Mouse (Mus musculus) forebrain, postnatal 0 days (tissue): ENCODE measurements around the gene Lrrc27. TPM values are rescaled to one million over a fixed set of nuclear protein-coding genes. Genes with fewer than 3 reads are reported as not detected.

Source experiments
- ATAC-seq: fragments of 200-750 bp; cut with Nextera tagmentation; 2 replicates; pipeline ENCODE4 v1.8.0; 2017; ENCODE audit warnings: mild to moderate bottlenecking, moderate library complexity
- DNase-seq: peaks from one replicate; pipeline ENCODE4 v3.0.0-alpha.2; 2015
- H3K27ac ChIP-seq: fragments of 300-500 bp; sonication (generic); 2 replicates; pipeline ENCODE4 v1.5.1; 2014; ENCODE audit warnings: low read depth, mild to moderate bottlenecking, antibody characterized with exemption, low read length, moderate library complexity, mixed read lengths
- H3K27me3 ChIP-seq: fragments of 300-500 bp; sonication (generic); 2 replicates; pipeline ENCODE4 v1.6.1; 2014; ENCODE audit warnings: mild to moderate bottlenecking, low read length, mixed read lengths; ENCODE audit not compliant: insufficient read depth
- H3K36me3 ChIP-seq: fragments of 300-500 bp; sonication (generic); 2 replicates; pipeline ENCODE4 v1.6.1; 2014; ENCODE audit warnings: mild to moderate bottlenecking, moderate library complexity; ENCODE audit not compliant: insufficient read depth
- H3K4me1 ChIP-seq: fragments of 300-500 bp; sonication (generic); 2 replicates; pipeline ENCODE4 v1.6.1; 2014; ENCODE audit warnings: antibody characterized with exemption; ENCODE audit not compliant: insufficient read depth
- H3K4me2 ChIP-seq: fragments of 300-500 bp; sonication (generic); 2 replicates; pipeline ENCODE4 v1.6.1; 2014; ENCODE audit warnings: low read depth, mild to moderate bottlenecking, moderate library complexity
- H3K4me3 ChIP-seq: fragments of 300-500 bp; sonication (generic); 2 replicates; pipeline ENCODE4 v1.5.1; 2014; ENCODE audit warnings: low read depth, low read length, mixed read lengths
- H3K9ac ChIP-seq: fragments of 300-500 bp; sonication (generic); 2 replicates; pipeline ENCODE4 v1.6.1; 2014; ENCODE audit warnings: mild to moderate bottlenecking
- H3K9me3 ChIP-seq: fragments of 300-500 bp; sonication (generic); 2 replicates; pipeline ENCODE4 v1.6.1; 2016; ENCODE audit warnings: low read length
- CTCF ChIP-seq: sonication (generic); IDR thresholded peaks from 2 replicates; pipeline ENCODE4 v1.5.1; 2016; ENCODE audit warnings: antibody characterized with exemption, control low read depth, low read depth
- WGBS: fragments of 180-500 bp; shearing (Covaris S2); extraction: QIAGEN DNeasy Blood & Tissue Kit; methylation state at CpG from one replicate; pipeline ENCODE4 v1.1.7; 2014; 5-methylcytosine and 5-hydroxymethylcytosine counted together
- polyA plus RNA-seq: library from polyadenylated mRNA; unstranded; fragments of >200 nt; fragmentation: Nextera tagmentation; extraction: Ambion mirVana; gene quantifications from 2 replicates; pipeline ENCODE4 v1.2.1, GENCODE M21; 2015
- total RNA-seq: library from RNA; depleted of rRNA; stranded (reverse); fragments of >200 nt; gene quantifications from 2 replicates; pipeline ENCODE4 v1.2.3, GENCODE M21; 2014; rRNA removed

Lrrc27 gene
- total and polyA plus RNA-seq, 2 experiments from 2014 or later = 5.1 to 8.1 TPM

- 64% methylated on average over 1 of the region's 1 CpGs for WGBS
- no peak overlapping the region for H3K9ac ChIP-seq
- TF ChIP-seq CTCF = no peak
Measured at GRCm38 (mm10) chr7:139280044-139280443, 67.3 kb downstream of the Lrrc27 start.

DNA sequence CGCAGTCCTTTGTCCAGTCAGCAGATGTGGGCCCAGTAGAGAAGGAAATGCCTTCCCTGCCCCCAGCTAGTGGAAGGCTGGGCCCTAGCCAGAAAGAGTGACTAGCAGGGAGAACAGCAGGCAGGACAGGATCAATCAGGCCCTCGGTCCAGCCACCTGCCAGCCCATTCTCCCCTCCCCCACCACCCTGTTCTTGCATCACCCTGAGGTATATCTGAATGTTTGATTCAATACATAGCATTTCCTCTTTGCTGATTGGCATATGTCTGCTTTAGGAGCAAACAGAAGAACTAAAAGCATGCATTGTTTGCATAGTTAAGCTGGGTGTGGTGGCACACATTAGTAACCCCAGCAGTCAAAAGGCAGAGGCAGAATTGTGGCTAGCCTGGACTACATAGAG, 68.4 kb downstream of the Lrrc27 start:
- Histone ChIP-seq H3K27ac (no peak overlapping the region), H3K4me1 (no peaks in the 10 kb centered on the region; the same call in 1 of the 2 replicates), H3K4me2 (no peak overlapping the region), H3K27me3 (no peaks in the 10 kb centered on the region), H3K4me3 (no peak overlapping the region), H3K9ac (no peak overlapping the region), H3K9me3 (no peaks in the 10 kb centered on the region), H3K36me3 (no peaks in the 10 kb centered on the region)
- WGBS = 24% methylated on average over 2 of the region's 2 CpGs
- TF ChIP-seq CTCF = no peak
- no peak for DNase-seq
- ATAC-seq = no peak

More at GRCm38 (mm10) chr7:139280044-139280443, 67.3 kb downstream of the Lrrc27 start:
- no peak overlapping the region for H3K27ac ChIP-seq
- H3K4me2 ChIP-seq = no peak overlapping the region
- peaks cover 5% of the 10 kb centered on the region for H3K4me1 ChIP-seq
- DNase-seq = no peak
- no peak for ATAC-seq
- no peak overlapping the region for H3K4me3 ChIP-seq
- H3K9me3 ChIP-seq = no peaks in the 10 kb centered on the region
- H3K27me3 ChIP-seq = no peaks in the 10 kb centered on the region
- H3K36me3 ChIP-seq = no peaks in the 10 kb centered on the region

- H3K4me3 ChIP-seq = no peak overlapping the region
- no peak overlapping the region for H3K9ac ChIP-seq
- H3K9me3 ChIP-seq = no peaks in the 10 kb centered on the region
- no peak overlapping the region for H3K27ac ChIP-seq
- H3K4me2 ChIP-seq = no peak overlapping the region
- H3K27me3 ChIP-seq = no peaks in the 10 kb centered on the region
- ATAC-seq (no peak), DNase-seq (no peak)
- TF ChIP-seq CTCF = no peak
- WGBS = 68% methylated on average over 3 of the region's 3 CpGs
- H3K4me1 ChIP-seq = no peaks in the 10 kb centered on the region
- H3K36me3 ChIP-seq = no peaks in the 10 kb centered on the region
Measured at GRCm38 (mm10) chr7:139282037-139282436, 69.2 kb downstream of the Lrrc27 start.

DNA sequence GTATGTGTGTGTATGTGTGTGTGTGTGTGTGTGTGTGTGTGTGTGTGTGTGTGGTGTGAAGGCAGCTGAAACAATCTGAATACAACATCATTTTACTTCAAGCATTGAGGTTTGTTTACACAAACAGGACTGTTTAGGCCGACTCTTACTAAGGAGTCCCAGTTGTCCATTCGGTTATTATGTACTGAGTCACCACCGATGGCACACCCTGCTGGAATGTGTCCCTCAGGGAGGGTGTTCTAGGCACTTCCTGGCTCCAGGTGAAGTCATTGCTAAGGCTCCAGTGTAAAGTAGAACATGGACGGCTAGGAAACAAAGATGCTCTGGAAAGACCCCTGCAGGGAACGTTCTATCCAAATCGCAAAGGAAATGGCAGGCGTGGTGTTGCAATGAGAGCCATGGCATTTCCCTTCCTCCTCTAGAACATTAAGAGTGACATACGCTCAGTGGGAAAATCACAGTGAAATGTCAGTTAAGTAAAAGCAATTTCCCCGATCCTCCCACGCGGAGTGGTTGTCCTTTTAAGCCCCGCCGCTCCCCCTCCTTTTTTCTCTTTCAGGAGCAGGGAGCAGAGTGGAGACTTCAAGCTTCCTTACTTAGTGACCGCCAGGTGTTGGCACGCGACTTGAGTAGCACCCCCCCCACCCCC, 72.6 kb downstream of the Lrrc27 start:
- no peak for TF ChIP-seq CTCF
- ATAC-seq (no peak), DNase-seq (no peak)
- Histone ChIP-seq H3K9me3 (no peaks in the 10 kb centered on the region), H3K4me2 (no peak overlapping the region), H3K9ac (no peak overlapping the region), H3K36me3 (no peaks in the 10 kb centered on the region), H3K4me3 (no peak overlapping the region), H3K27me3 (no peaks in the 10 kb centered on the region), H3K4me1 (no peaks in the 10 kb centered on the region), H3K27ac (no peak overlapping the region)
- WGBS = 74% methylated on average over 16 of the region's 16 CpGs

GRCm38 (mm10) chr7:139288540-139288939, 75.8 kb downstream of the Lrrc27 start:
- 84% methylated on average over 7 of the region's 7 CpGs for WGBS
- Histone ChIP-seq H3K27ac (no peak overlapping the region), H3K9me3 (no peaks in the 10 kb centered on the region), H3K27me3 (no peaks in the 10 kb centered on the region), H3K4me2 (no peak overlapping the region), H3K4me1 (no peaks in the 10 kb centered on the region), H3K9ac (no peak overlapping the region), H3K36me3 (no peaks in the 10 kb centered on the region), H3K4me3 (no peak overlapping the region)
- no peak for DNase-seq
- TF ChIP-seq CTCF = no peak
- no peak for ATAC-seq

Other genes with a start within 250 kb of the Lrrc27 start
- gene Dpysl4, start 127.0 kb upstream of the Lrrc27 start, total RNA-seq = 121 and 125 TPM in 2 replicates
- 112 and 142 TPM in 2 replicates for gene Dpysl4, start 127.0 kb upstream of the Lrrc27 start, polyA plus RNA-seq
- gene Stk32c, start 319 bp downstream of the Lrrc27 start, total RNA-seq = 26.3 and 30.7 TPM in 2 replicates
- gene Stk32c, start 319 bp downstream of the Lrrc27 start, polyA plus RNA-seq = 1.7 and 2.8 TPM in 2 replicates
- 4.3 and 5.4 TPM in 2 replicates for gene Pwwp2b, start 35.5 kb downstream of the Lrrc27 start, total RNA-seq
- gene Pwwp2b, start 35.5 kb downstream of the Lrrc27 start, polyA plus RNA-seq = 5.6 and 6.3 TPM in 2 replicates
- gene Inpp5a, start 176.1 kb downstream of the Lrrc27 start, total RNA-seq = 8.8 and 9.4 TPM in 2 replicates
- 12.8 and 16.3 TPM in 2 replicates for gene Inpp5a, start 176.1 kb downstream of the Lrrc27 start, polyA plus RNA-seq